Mouse (Mus musculus): ENCODE results near the gene Prss2. TPM values are rescaled to one million over a fixed set of nuclear protein-coding genes. Genes with fewer than 3 reads are reported as not detected.
"Not testable (repeated sequence)": the region's sequence is repeated elsewhere in the genome, so short reads cannot be mapped to it uniquely, and the experiment has no call there.

Gene Prss2
- not detected in 2 replicates for polyA plus RNA-seq (2012; ENCODE audit: insufficient read depth, low replicate concordance)

GRCm38 (mm10) chr6:41521487-41521886, at the start of gene Prss2:
Gene Prss2, plus strand, starts transcription at chr6:41521787.
- Histone ChIP-seq H3K4me3 (replicated peaks) (no peak within 1 kb of the TSS), H3K4me1 (peaks cover 6% of the 10 kb centered on the region), H3K27me3 (replicated peaks) (no peaks in the 10 kb centered on the region), H3K36me3 (replicated peaks; ENCODE audit: low read length) (no peaks in the 10 kb centered on the region), H3K9me3 (no peaks in the 10 kb centered on the region)
- no peak for TF ChIP-seq FLI1 (IDR thresholded peaks at IDR 0.05; ENCODE audit: low read length)
- no peak for TF ChIP-seq GATA1 (IDR thresholded peaks at IDR 0.05; ENCODE audit: borderline replicate concordance, low read length)

- Histone ChIP-seq H3K9me3 (0 out of 2 replicates have a peak, but pooled peaks cover 3% of the 10 kb centered on the region), H3K27me3 (replicated peaks) (no peaks in the 10 kb centered on the region), H3K4me3 (replicated peaks) (no peak overlapping the region), H3K4me1 (no peaks in the 10 kb centered on the region), H3K36me3 (replicated peaks; ENCODE audit: low read length) (no peaks in the 10 kb centered on the region)
- TF ChIP-seq FLI1 (IDR thresholded peaks at IDR 0.05; ENCODE audit: low read length) (no peak), GATA1 (IDR thresholded peaks at IDR 0.05; ENCODE audit: borderline replicate concordance, low read length) (no peak)
Observed at GRCm38 (mm10) chr6:41499374-41499773, 22.2 kb upstream of the Prss2 start.

- no peaks in the 10 kb centered on the region for H3K4me1 ChIP-seq
- TF ChIP-seq GATA1 (IDR thresholded peaks at IDR 0.05; ENCODE audit: borderline replicate concordance, low read length) (no peak), FLI1 (IDR thresholded peaks at IDR 0.05; ENCODE audit: low read length) (no peak)
Observed at GRCm38 (mm10) chr6:41504915-41505314, 16.7 kb upstream of the Prss2 start.

GRCm38 (mm10) chr6:41505323-41505722, 16.3 kb upstream of the Prss2 start:
- H3K4me1 ChIP-seq: no peaks in the 10 kb centered on the region

More at GRCm38 (mm10) chr6:41504915-41505314, 16.7 kb upstream of the Prss2 start:
- Histone ChIP-seq H3K9me3 (no peaks in the 10 kb centered on the region), H3K27me3 (replicated peaks) (no peaks in the 10 kb centered on the region), H3K4me3 (replicated peaks) (no peak overlapping the region), H3K36me3 (replicated peaks; ENCODE audit: low read length) (no peaks in the 10 kb centered on the region)

GRCm38 (mm10) chr6:41518017-41518524, 3.5 kb upstream of the Prss2 start:
- Histone ChIP-seq H3K36me3 (replicated peaks; ENCODE audit: low read length) (no peaks in the 10 kb centered on the region), H3K9me3 (no peaks in the 10 kb centered on the region)

More at GRCm38 (mm10) chr6:41505323-41505722, 16.3 kb upstream of the Prss2 start:
- Histone ChIP-seq H3K4me3 (replicated peaks) (no peak overlapping the region), H3K9me3 (no peaks in the 10 kb centered on the region), H3K36me3 (replicated peaks; ENCODE audit: low read length) (no peaks in the 10 kb centered on the region), H3K27me3 (replicated peaks) (no peaks in the 10 kb centered on the region)
- TF ChIP-seq GATA1 (IDR thresholded peaks at IDR 0.05; ENCODE audit: borderline replicate concordance, low read length) (no peak), FLI1 (IDR thresholded peaks at IDR 0.05; ENCODE audit: low read length) (no peak)

GRCm38 (mm10) chr6:41526453-41526852, 4.9 kb downstream of the Prss2 start:
- TF ChIP-seq FLI1 (IDR thresholded peaks at IDR 0.05; ENCODE audit: low read length) (no peak), GATA1 (IDR thresholded peaks at IDR 0.05; ENCODE audit: borderline replicate concordance, low read length) (no peak)
- Histone ChIP-seq H3K9me3 (no peaks in the 10 kb centered on the region), H3K4me3 (replicated peaks) (no peak overlapping the region), H3K4me1 (peaks cover 6% of the 10 kb centered on the region; the same call in 1 of the 2 replicates), H3K27me3 (replicated peaks) (no peaks in the 10 kb centered on the region), H3K36me3 (replicated peaks; ENCODE audit: low read length) (no peaks in the 10 kb centered on the region)

More at GRCm38 (mm10) chr6:41518017-41518524, 3.5 kb upstream of the Prss2 start:
- TF ChIP-seq GATA1 (IDR thresholded peaks at IDR 0.05; ENCODE audit: borderline replicate concordance, low read length) (no peak), FLI1 (IDR thresholded peaks at IDR 0.05; ENCODE audit: low read length) (no peak)
- H3K27me3 ChIP-seq (replicated peaks): no peaks in the 10 kb centered on the region
- peaks cover 6% of the 10 kb centered on the region for H3K4me1 ChIP-seq
- no peak overlapping the region for H3K4me3 ChIP-seq (replicated peaks)

GRCm38 (mm10) chr6:41527402-41527801, 5.8 kb downstream of the Prss2 start:
- no peaks in the 10 kb centered on the region for H3K36me3 ChIP-seq (replicated peaks; ENCODE audit: low read length)
- no peaks in the 10 kb centered on the region for H3K9me3 ChIP-seq
- H3K4me1 ChIP-seq: peaks cover 6% of the 10 kb centered on the region; the same call in 1 of the 2 replicates
- no peak overlapping the region for H3K4me3 ChIP-seq (replicated peaks)
- no peaks in the 10 kb centered on the region for H3K27me3 ChIP-seq (replicated peaks)
- no peak for TF ChIP-seq GATA1 (IDR thresholded peaks at IDR 0.05; ENCODE audit: borderline replicate concordance, low read length)
- TF ChIP-seq FLI1 (IDR thresholded peaks at IDR 0.05; ENCODE audit: low read length): no peak

GRCm38 (mm10) chr6:41529987-41530386, 8.4 kb downstream of the Prss2 start:
- not testable (repeated sequence) for H3K9me3 ChIP-seq; H3K36me3 ChIP-seq (replicated peaks; ENCODE audit: low read length); H3K4me3 ChIP-seq (replicated peaks); H3K27me3 ChIP-seq (replicated peaks)
- H3K4me1 ChIP-seq: peaks cover 15% of the 10 kb centered on the region

GRCm38 (mm10) chr6:41532181-41532580, 10.6 kb downstream of the Prss2 start:
- no peak overlapping the region for H3K4me3 ChIP-seq (replicated peaks)
- H3K36me3 ChIP-seq (replicated peaks; ENCODE audit: low read length): no peaks in the 10 kb centered on the region
- TF ChIP-seq GATA1 (IDR thresholded peaks at IDR 0.05; ENCODE audit: borderline replicate concordance, low read length) (no peak), FLI1 (IDR thresholded peaks at IDR 0.05; ENCODE audit: low read length) (no peak)
- H3K4me1 ChIP-seq: peaks cover 29% of the 10 kb centered on the region
- no peaks in the 10 kb centered on the region for H3K27me3 ChIP-seq (replicated peaks)
- H3K9me3 ChIP-seq: no peaks in the 10 kb centered on the region

GRCm38 (mm10) chr6:41532687-41533284, 11.2 kb downstream of the Prss2 start:
- Histone ChIP-seq H3K4me3 (replicated peaks) (no peak overlapping the region), H3K36me3 (replicated peaks; ENCODE audit: low read length) (no peaks in the 10 kb centered on the region), H3K9me3 (no peaks in the 10 kb centered on the region), H3K4me1 (peaks cover 26% of the 10 kb centered on the region), H3K27me3 (replicated peaks) (no peaks in the 10 kb centered on the region)
- TF ChIP-seq GATA1 (IDR thresholded peaks at IDR 0.05; ENCODE audit: borderline replicate concordance, low read length) (no peak), FLI1 (IDR thresholded peaks at IDR 0.05; ENCODE audit: low read length) (no peak)
